Mouse (Mus musculus) thymus, adult 2 months (tissue): ENCODE measurements around the gene Scamp4. TPM values are rescaled to one million over a fixed set of nuclear protein-coding genes. Genes with fewer than 3 reads are reported as not detected.

ENCODE experiments used
- DNase-seq: peaks from one replicate; pipeline ENCODE4 v3.0.0; 2021
- H3K27ac ChIP-seq: fragments of 200-500 bp; 2 replicates; pipeline ENCODE4 v1.5.1; 2012; ENCODE audit warnings: low read length, control low read depth; ENCODE audit not compliant: control insufficient read depth, insufficient read depth
- H3K27me3 ChIP-seq: fragments of 200-500 bp; 2 replicates; pipeline ENCODE4 v1.6.1; 2012; ENCODE audit warnings: mild to moderate bottlenecking, low read length, moderate library complexity, mixed read lengths; ENCODE audit not compliant: control insufficient read depth, insufficient read depth
- H3K36me3 ChIP-seq: fragments of 200-500 bp; 2 replicates; pipeline ENCODE4 v1.6.1; 2012; ENCODE audit warnings: mild to moderate bottlenecking, low read length, moderate library complexity; ENCODE audit not compliant: control insufficient read depth, insufficient read depth
- H3K4me1 ChIP-seq: fragments of 200-500 bp; replicated peaks from 2 replicates; pipeline ENCODE4 v1.6.1; 2012; ENCODE audit warnings: low read length; ENCODE audit not compliant: control insufficient read depth, insufficient read depth
- H3K4me3 ChIP-seq: fragments of 200-500 bp; 2 replicates; pipeline ENCODE4 v1.5.1; 2012; ENCODE audit warnings: mild to moderate bottlenecking, low read length, control low read depth, moderate library complexity; ENCODE audit not compliant: control insufficient read depth, insufficient read depth
- CTCF ChIP-seq: fragments of 200-500 bp; IDR thresholded peaks from 2 replicates; pipeline ENCODE4 v1.5.1; 2012; ENCODE audit warnings: mild to moderate bottlenecking, control low read depth, low read length, moderate library complexity, borderline replicate concordance; ENCODE audit not compliant: control insufficient read depth, poor library complexity, insufficient read depth; ENCODE audit errors: extremely low read depth
- POLR2A ChIP-seq: fragments of 200-500 bp; IDR thresholded peaks from 2 replicates; pipeline ENCODE4 v1.6.1; 2012; ENCODE audit warnings: mild to moderate bottlenecking, low read length, control low read depth, moderate library complexity; ENCODE audit not compliant: control insufficient read depth, poor library complexity, insufficient read depth; ENCODE audit errors: extremely low read depth
- WGBS: fragments of 180-500 bp; shearing (Covaris S2); methylation state at CpG from one replicate; pipeline ENCODE4 v1.1.7; 2018; 5-methylcytosine and 5-hydroxymethylcytosine counted together
- polyA plus RNA-seq: library from polyadenylated mRNA; depleted of rRNA; stranded (reverse); fragments of >200 nt; gene quantifications from 2 replicates; pipeline ENCODE4 v1.2.3, GENCODE M21; 2012

The Scamp4 gene
- polyA plus RNA-seq, 1 experiment, result 156 TPM

DNA sequence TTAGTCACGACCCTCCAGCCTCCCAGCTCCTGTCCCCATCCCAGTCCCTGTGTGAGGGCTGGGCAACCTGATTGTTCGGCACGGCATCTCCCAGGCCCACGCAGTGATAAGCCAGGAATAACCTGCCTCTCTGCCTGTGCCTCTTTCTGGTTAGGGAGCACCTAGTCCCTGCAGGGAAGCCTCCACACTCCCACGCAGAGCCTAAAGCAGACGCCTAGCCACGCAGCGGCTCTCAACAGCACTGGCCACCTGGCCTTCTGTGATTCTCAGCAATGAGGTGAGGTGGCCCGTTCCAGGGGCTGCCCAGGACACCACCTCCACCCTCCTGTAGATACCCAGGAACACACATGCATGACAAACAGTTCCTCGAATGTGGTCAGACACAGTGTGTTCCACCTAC lies 47.7 kb downstream of the Scamp4 start:
- H3K4me1 ChIP-seq, result peaks cover 11% of the 10 kb centered on the region
- H3K27me3 ChIP-seq, result no peaks in the 10 kb centered on the region
- no peak overlapping the region for H3K27ac ChIP-seq
- no peak overlapping the region for H3K4me3 ChIP-seq
- TF ChIP-seq CTCF, result no peak
- H3K36me3 ChIP-seq, result no peaks in the 10 kb centered on the region
- WGBS, result 95% methylated on average over 10 of the region's 10 CpGs
- DNase-seq, result no peak

DNA sequence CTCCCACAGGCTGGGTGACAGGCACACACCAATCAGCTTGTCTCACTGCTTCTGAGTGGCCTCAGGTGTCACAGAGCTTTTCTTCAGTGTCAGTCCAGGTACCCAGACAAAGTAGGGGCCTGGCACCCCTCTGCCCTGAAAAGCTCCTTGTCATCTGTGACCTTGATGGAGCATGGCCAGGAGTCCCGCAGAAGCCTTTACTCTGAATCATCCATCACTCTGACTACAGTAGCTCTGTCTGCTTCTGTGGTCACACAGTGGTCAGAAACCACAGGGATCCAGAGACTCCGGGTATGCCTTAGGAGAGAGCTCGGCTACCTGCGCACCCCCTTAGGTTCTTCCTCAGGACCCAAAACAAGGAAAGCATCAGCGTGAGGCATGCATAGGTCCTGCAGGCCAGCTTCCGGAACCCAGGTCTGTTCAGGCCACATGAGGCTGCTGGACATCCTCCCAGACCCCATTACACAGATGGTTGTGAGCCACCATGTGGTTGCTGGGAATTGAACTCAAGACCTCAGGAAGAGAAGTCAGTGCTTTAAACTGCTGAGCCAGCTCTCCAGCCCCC lies 50.6 kb downstream of the Scamp4 start:
- WGBS, result 89% methylated on average over 6 of the region's 6 CpGs

DNA sequence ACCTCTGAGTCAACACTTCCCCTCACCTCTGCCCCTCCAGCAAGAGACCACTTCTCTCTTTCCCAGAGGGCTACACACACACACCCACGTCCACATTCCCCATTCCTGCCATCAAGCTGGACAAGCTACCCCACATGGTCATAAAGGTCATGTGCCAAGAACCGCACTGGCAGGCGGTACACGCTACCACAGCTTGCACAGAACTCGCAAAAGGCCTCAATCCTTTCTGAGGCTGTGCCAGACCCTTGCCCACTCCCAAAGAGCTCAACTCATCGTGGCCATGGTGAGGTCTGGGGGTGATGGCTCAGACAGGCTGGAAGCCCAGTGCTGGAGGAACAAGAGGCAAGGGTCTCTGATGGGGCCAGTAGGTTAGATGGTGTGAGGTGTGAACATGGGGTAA lies 52.2 kb downstream of the Scamp4 start:
- H3K4me1 ChIP-seq, result peaks cover 43% of the 10 kb centered on the region
- H3K4me3 ChIP-seq, result no peak overlapping the region
- WGBS, result 84% methylated on average over 6 of the region's 6 CpGs
- H3K27me3 ChIP-seq, result no peaks in the 10 kb centered on the region
- H3K27ac ChIP-seq, result no peak overlapping the region
- H3K36me3 ChIP-seq, result no peaks in the 10 kb centered on the region
- no peak for TF ChIP-seq POLR2A
- TF ChIP-seq CTCF, result no peak
- DNase-seq, result no peak

More for the DNA sequence above, 50.6 kb downstream of the Scamp4 start:
- no peak overlapping the region for H3K27ac ChIP-seq
- H3K4me3 ChIP-seq, result no peak overlapping the region
- no peak for TF ChIP-seq POLR2A
- H3K4me1 ChIP-seq, result peaks cover 33% of the 10 kb centered on the region
- H3K36me3 ChIP-seq, result no peaks in the 10 kb centered on the region
- H3K27me3 ChIP-seq, result no peaks in the 10 kb centered on the region
- DNase-seq, result no peak

DNA sequence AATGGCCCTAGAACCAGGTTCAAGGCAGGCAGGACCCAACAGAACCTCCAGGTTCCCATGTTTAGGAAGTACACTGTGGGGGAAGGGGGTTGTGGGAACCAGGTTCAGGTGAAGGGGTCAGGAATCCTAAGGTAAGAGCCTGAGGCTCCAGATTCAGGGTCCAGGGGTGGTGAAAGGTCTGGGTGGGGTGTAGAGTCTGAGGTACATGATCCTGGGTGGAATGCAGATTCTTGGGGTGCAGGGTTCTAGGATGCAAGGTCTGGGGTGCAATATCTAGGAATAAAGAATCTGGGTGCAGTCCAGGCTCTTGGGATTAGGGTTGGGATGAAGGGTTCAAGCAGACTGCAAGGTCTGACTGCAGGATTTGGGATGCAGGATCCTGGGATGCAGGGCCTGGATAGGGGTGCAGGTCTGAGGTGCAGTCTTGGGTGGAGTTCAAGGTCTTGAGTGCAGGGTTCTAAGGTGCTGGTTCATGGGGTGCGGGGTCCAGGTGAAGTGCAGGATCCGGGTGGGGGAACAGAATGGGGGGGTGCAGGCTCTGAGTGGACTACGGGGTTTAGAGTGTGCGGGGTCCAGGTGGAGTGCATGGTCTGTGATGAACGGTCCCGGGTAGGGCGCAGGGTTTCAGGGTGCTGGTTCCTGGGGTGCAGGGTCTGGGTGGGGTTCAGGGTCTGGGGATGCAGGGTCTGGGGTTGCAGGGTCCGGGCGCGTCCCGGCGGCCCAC lies 52.9 kb downstream of the Scamp4 start:
- Histone ChIP-seq H3K27me3 (no peaks in the 10 kb centered on the region), H3K4me3 (peak overlapping the region; percentile 55), H3K36me3 (no peaks in the 10 kb centered on the region), H3K27ac (no peak overlapping the region), H3K4me1 (peaks cover 43% of the 10 kb centered on the region)
- no peak for TF ChIP-seq CTCF
- no peak for TF ChIP-seq POLR2A
- no peak for DNase-seq
- WGBS, result 2% methylated on average over 12 of the region's 12 CpGs

DNA sequence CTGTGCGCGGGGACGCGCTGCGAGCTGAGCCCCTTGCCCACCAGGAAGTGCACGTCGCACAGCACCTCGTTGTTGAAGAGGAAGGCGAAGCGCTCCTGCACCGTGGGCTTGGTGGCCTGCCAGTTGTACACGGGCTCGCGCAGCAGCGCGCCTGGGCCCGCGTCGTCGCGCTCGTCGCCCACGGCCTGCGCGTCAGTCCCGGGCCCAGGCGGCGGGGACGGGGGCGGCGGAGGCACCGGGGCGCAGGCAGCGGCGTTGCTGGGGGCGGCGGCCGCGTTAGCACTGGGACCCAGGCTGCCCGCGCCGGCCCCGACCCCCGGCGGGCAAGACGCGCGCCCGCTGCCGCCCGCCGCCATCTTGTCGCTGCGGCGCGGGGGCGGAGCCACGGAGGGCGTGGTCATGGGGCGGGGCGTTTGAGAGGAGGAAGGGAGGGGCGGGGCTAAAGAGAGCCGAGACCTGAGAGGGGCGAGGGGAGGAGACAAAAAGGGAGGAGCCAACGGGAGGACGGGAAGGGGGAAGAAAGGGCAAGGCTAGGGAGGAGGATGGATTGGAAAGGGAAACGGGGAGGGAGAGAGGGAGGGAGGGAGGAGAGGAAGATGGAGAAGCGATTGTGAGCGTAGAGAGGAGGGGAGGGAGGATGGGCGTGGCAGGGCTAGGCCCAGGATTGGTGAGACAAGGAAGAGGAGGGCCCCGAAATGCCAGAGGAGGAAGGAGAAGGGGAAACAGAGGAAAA lies 53.6 kb downstream of the Scamp4 start:
- no peaks in the 10 kb centered on the region for H3K36me3 ChIP-seq
- DNase-seq, result peak; percentile 96
- TF ChIP-seq POLR2A (peak; percentile 95), CTCF (no peak)
- H3K4me3 ChIP-seq, result peak overlapping the region; percentile 55
- H3K4me1 ChIP-seq, result peaks cover 43% of the 10 kb centered on the region
- WGBS, result under 1% methylated on average over 64 of the region's 72 CpGs
- no peaks in the 10 kb centered on the region for H3K27me3 ChIP-seq
- peak overlapping the region; percentile 19; the same call in 1 of the 2 replicates for H3K27ac ChIP-seq

DNA sequence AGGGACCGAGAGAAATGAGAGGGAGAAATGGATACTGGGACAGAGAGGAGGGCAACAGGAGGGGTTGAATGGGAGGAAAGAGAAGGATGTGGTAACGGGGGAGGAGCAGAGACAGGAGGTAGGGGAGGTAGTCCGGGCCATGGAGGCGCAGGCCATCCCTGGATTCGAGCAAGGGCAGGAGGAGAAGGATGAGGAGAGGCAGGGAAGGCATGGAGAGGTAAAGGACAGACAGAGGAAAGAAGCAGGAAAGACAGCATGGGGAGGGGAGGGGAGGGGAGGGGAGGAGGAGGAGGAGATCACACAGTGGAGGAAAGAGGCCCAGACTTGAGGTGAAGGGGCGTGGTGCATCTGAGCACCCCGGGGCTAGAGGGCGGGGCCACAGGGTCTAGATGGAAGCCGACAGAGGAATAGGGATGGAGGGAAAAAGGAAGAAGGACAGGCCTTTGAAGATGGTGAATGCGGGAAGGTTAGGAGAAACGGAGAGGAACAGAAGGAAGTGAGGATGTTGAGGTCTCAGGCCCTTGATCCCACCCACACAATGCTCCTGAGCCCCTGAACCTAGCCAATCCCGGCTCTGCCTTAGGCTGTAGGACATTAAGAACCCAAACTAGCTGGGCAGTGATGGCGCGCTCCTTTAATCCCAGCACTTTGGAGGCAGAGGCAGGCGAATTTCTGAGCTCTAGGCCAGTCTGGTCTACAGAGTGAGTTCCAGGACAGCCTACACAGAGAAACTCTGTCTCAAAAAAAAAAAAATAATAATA lies 54.4 kb downstream of the Scamp4 start, which contains the start of gene Btbd2:
TSS of gene Btbd2 (minus strand) at position 209 of the 761 bp plus-strand sequence.
- Histone ChIP-seq H3K4me3 (peak within 1 kb of the TSS; percentile 55), H3K27ac (peak within 1 kb of the TSS; percentile 89), H3K36me3 (no peaks in the 10 kb centered on the region), H3K4me1 (peaks cover 43% of the 10 kb centered on the region), H3K27me3 (no peaks in the 10 kb centered on the region)
- WGBS, result 44% methylated on average over 15 of the region's 15 CpGs
- TF ChIP-seq POLR2A (no peak), CTCF (no peak)
- peak; percentile 50 for DNase-seq
